Mouse (Mus musculus): ENCODE data around the gene Pacsin2.

DNA sequence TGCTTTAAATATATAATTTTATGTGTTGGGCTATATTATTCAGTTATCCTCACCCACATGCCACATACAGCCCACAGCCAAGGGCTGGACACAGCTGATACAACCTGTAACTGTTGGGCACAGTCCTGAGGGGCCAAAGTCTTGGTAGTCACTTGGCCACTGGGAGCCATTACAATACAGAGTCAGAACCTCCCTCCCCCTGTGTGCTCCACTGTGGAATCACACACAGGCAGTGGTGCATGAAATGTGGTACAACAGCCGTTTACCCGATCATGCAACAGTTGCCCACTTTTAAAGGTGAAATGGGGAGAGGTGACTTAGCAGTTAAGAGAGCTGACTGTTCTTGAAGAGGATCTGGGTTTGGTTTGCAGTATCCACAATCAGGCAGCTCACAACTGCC lies 14.4 kb downstream of the Pacsin2 start:
- no peak for TF ChIP-seq POLR2A (IDR thresholded peaks at IDR 0.05; ENCODE audit: control insufficient read depth, extremely low read depth, insufficient read depth, low read length, poor library complexity)
- TF ChIP-seq CTCF (IDR thresholded peaks at IDR 0.05; ENCODE audit: borderline replicate concordance, control insufficient read depth, extremely low read depth, insufficient read depth, low read length, poor library complexity): no peak

Data from thymus, adult 2 months (tissue).